Mouse (Mus musculus): ENCODE measurements around the gene Cmip. TPM values are rescaled to one million over a fixed set of nuclear protein-coding genes. Genes with fewer than 3 reads are reported as not detected.
A peak's percentile ranks its signal among the peaks of the same experiment; 100 is the strongest.

Cmip gene
- total RNA-seq, 2 experiments from 2014 or later, result 32.2 to 34.5 TPM

- DNase-seq, result no peak
These were observed 171.8 kb downstream of the Cmip start for GRCm38 (mm10) chr8:117428524-117429162.

- no peak for DNase-seq
These were observed 173.8 kb downstream of the Cmip start for GRCm38 (mm10) chr8:117430624-117431023.

GRCm38 (mm10) chr8:117431554-117431953 lies 174.7 kb downstream of the Cmip start:
- DNase-seq, result no peak

GRCm38 (mm10) chr8:117432111-117432510 lies 175.2 kb downstream of the Cmip start:
- no peak for DNase-seq

GRCm38 (mm10) chr8:117433968-117434367 lies 177.1 kb downstream of the Cmip start:
- no peak for DNase-seq

- DNase-seq, result no peak
These were observed 179.9 kb downstream of the Cmip start for GRCm38 (mm10) chr8:117436786-117437185.

- peak; percentile 55 for DNase-seq
These were observed 180.8 kb downstream of the Cmip start for GRCm38 (mm10) chr8:117437616-117438015.

GRCm38 (mm10) chr8:117440317-117440716 lies 183.5 kb downstream of the Cmip start:
- no peak for DNase-seq

GRCm38 (mm10) chr8:117440759-117441158 lies 183.9 kb downstream of the Cmip start:
- DNase-seq, result no peak

GRCm38 (mm10) chr8:117445507-117445906 lies 188.6 kb downstream of the Cmip start:
- DNase-seq, result no peak

GRCm38 (mm10) chr8:117446344-117446997 lies 189.6 kb downstream of the Cmip start:
- no peak for DNase-seq

GRCm38 (mm10) chr8:117451072-117451471 lies 194.2 kb downstream of the Cmip start:
- no peak for DNase-seq

- no peak for DNase-seq
These were observed 197.1 kb downstream of the Cmip start for GRCm38 (mm10) chr8:117453974-117454373.

- no peak for DNase-seq
These were observed 197.8 kb downstream of the Cmip start for GRCm38 (mm10) chr8:117454516-117455116.

GRCm38 (mm10) chr8:117455701-117456100 lies 198.8 kb downstream of the Cmip start:
- no peak for DNase-seq

GRCm38 (mm10) chr8:117458440-117458839 lies 201.6 kb downstream of the Cmip start:
- DNase-seq, result no peak

- DNase-seq, result no peak
These were observed 205.9 kb downstream of the Cmip start for GRCm38 (mm10) chr8:117462701-117463284.

GRCm38 (mm10) chr8:117464525-117464924 lies 207.7 kb downstream of the Cmip start:
- DNase-seq, result peak; percentile 39

GRCm38 (mm10) chr8:117465250-117465649 lies 208.4 kb downstream of the Cmip start:
- DNase-seq, result peak; percentile 70

- no peak for DNase-seq
These were observed 210.6 kb downstream of the Cmip start for GRCm38 (mm10) chr8:117467466-117467865.

- no peak for DNase-seq
These were observed 212.8 kb downstream of the Cmip start for GRCm38 (mm10) chr8:117469431-117470341.

- DNase-seq, result peak; percentile 82
These were observed 213.5 kb downstream of the Cmip start for GRCm38 (mm10) chr8:117470342-117470781.

Measured in heart, postnatal 4 days (tissue).